Mouse (Mus musculus) frontal cortex, adult 2 months (tissue): Measurements from ENCODE around the gene Rtn4. TPM values are rescaled to one million over a fixed set of nuclear protein-coding genes. Genes with fewer than 3 reads are reported as not detected.

ENCODE experiments used
- DNase-seq, 2 experiments: peaks; one replicate each; pipeline ENCODE4 v3.0.0; 2022; ENCODE audit warnings: low spot score in 1 of 2; ENCODE audit errors: extremely low spot score in 1 of 2
- polyA plus RNA-seq: library from polyadenylated mRNA; depleted of rRNA; stranded (reverse); fragments of >200 nt; gene quantifications from 2 replicates; pipeline ENCODE4 v1.2.3, GENCODE M21; 2012

Rtn4 gene
- polyA plus RNA-seq, 1 experiment, result 624 TPM

- DNase-seq, result no peak
Measured at GRCm38 (mm10) chr11:29761387-29761786, 68.6 kb downstream of the Rtn4 start.

GRCm38 (mm10) chr11:29762768-29763167, 70.0 kb downstream of the Rtn4 start:
- DNase-seq, result no peak

GRCm38 (mm10) chr11:29765063-29765462, 72.3 kb downstream of the Rtn4 start:
- DNase-seq, result no peak

- peak; percentile 69 for DNase-seq
Measured at GRCm38 (mm10) chr11:29766313-29766982, 73.7 kb downstream of the Rtn4 start.

GRCm38 (mm10) chr11:29768523-29768922, 75.8 kb downstream of the Rtn4 start:
- DNase-seq, result no peak

GRCm38 (mm10) chr11:29770666-29771400, 78.1 kb downstream of the Rtn4 start:
- DNase-seq, result no peak

- no peak for DNase-seq
Measured at GRCm38 (mm10) chr11:29772279-29772678, 79.5 kb downstream of the Rtn4 start.

- no peak for DNase-seq
Measured at GRCm38 (mm10) chr11:29774296-29774695, 81.5 kb downstream of the Rtn4 start.

- no peak for DNase-seq
Measured at GRCm38 (mm10) chr11:29774760-29775159, 82.0 kb downstream of the Rtn4 start.

GRCm38 (mm10) chr11:29777964-29778363, 85.2 kb downstream of the Rtn4 start:
- peak; percentile 82 to 87 for DNase-seq

GRCm38 (mm10) chr11:29778936-29779335, 86.2 kb downstream of the Rtn4 start:
- DNase-seq, result no peak

- DNase-seq, result no peak
Measured at GRCm38 (mm10) chr11:29779409-29780026, 86.8 kb downstream of the Rtn4 start.

GRCm38 (mm10) chr11:29786583-29787219, 94.0 kb downstream of the Rtn4 start:
- DNase-seq, result no peak

GRCm38 (mm10) chr11:29787473-29787872, 94.7 kb downstream of the Rtn4 start:
- DNase-seq, result peak in 1 of 2 experiments; percentile 49

GRCm38 (mm10) chr11:29788499-29788898, 95.8 kb downstream of the Rtn4 start:
- no peak for DNase-seq

GRCm38 (mm10) chr11:29788921-29789638, 96.3 kb downstream of the Rtn4 start:
- DNase-seq, result peak; percentile 92

GRCm38 (mm10) chr11:29790796-29791195, 98.0 kb downstream of the Rtn4 start:
- no peak for DNase-seq
